Mouse (Mus musculus): ENCODE results near the gene Lpp. TPM values are rescaled to one million over a fixed set of nuclear protein-coding genes. Genes with fewer than 3 reads are reported as not detected.
A peak's percentile ranks its signal among the peaks of the same experiment; 100 is the strongest.

Gene Lpp
- polyA plus RNA-seq, 1 experiment, result 8.1 TPM

- Histone ChIP-seq H3K4me3 (replicated peaks; ENCODE audit: insufficient read depth, low read depth, low read length) (no peak overlapping the region), H3K27ac (ENCODE audit: insufficient read depth, low read length) (no peak overlapping the region), H3K27me3 (ENCODE audit: control insufficient read depth, insufficient read depth, low read length) (no peaks in the 10 kb centered on the region), H3K4me1 (ENCODE audit: control insufficient read depth, insufficient read depth, low read length) (peaks cover 7% of the 10 kb centered on the region)
- no peak for DNase-seq
- no peak for TF ChIP-seq POLR2A (IDR thresholded peaks at IDR 0.05; ENCODE audit: borderline replicate concordance, insufficient read depth, low read length)
- WGBS, result 39% methylated on average over 8 of the region's 8 CpGs
These were observed 487.4 kb downstream of the Lpp start for GRCm38 (mm10) chr16:24880698-24881097.

- Histone ChIP-seq H3K4me1 (ENCODE audit: control insufficient read depth, insufficient read depth, low read length) (peaks cover 7% of the 10 kb centered on the region), H3K27ac (ENCODE audit: insufficient read depth, low read length) (no peak overlapping the region), H3K4me3 (replicated peaks; ENCODE audit: insufficient read depth, low read depth, low read length) (no peak overlapping the region), H3K27me3 (ENCODE audit: control insufficient read depth, insufficient read depth, low read length) (no peaks in the 10 kb centered on the region)
- WGBS, result 93% methylated on average over 3 of the region's 3 CpGs
- no peak for DNase-seq
- no peak for TF ChIP-seq CTCF (IDR thresholded peaks at IDR 0.05; ENCODE audit: borderline replicate concordance, insufficient read depth, low read depth, low read length)
- no peak for TF ChIP-seq POLR2A (IDR thresholded peaks at IDR 0.05; ENCODE audit: borderline replicate concordance, insufficient read depth, low read length)
These were observed 488.9 kb downstream of the Lpp start for GRCm38 (mm10) chr16:24881981-24882775.

DNA sequence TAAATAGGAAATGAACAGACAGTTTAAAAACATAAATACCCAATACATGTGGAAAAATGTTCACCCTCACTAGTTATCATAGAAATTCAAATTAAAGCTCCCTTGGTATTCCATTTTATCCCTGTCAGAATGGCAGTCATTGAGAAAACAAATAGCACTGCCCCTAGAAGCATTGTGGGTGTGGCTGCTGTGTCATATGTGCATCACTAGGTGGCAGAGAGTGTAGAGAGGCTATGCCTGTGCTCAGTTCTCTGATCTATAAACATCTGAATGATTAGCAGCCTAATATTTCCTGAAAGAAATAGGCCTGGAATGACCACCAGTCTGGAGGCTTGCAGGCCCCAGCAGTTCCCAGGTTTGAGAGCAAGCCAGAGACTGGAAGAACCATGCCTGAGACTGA is 490.7 kb downstream of the Lpp start:
- H3K27ac ChIP-seq (ENCODE audit: insufficient read depth, low read length), result no peak overlapping the region
- no peak overlapping the region for H3K4me3 ChIP-seq (replicated peaks; ENCODE audit: insufficient read depth, low read depth, low read length)
- H3K4me1 ChIP-seq (ENCODE audit: control insufficient read depth, insufficient read depth, low read length), result peaks cover 2% of the 10 kb centered on the region; the same call in 1 of the 2 replicates
- no peaks in the 10 kb centered on the region for H3K27me3 ChIP-seq (ENCODE audit: control insufficient read depth, insufficient read depth, low read length)
- TF ChIP-seq CTCF (IDR thresholded peaks at IDR 0.05; ENCODE audit: borderline replicate concordance, insufficient read depth, low read depth, low read length) (no peak), POLR2A (IDR thresholded peaks at IDR 0.05; ENCODE audit: borderline replicate concordance, insufficient read depth, low read length) (no peak)
- DNase-seq, result no peak

DNA sequence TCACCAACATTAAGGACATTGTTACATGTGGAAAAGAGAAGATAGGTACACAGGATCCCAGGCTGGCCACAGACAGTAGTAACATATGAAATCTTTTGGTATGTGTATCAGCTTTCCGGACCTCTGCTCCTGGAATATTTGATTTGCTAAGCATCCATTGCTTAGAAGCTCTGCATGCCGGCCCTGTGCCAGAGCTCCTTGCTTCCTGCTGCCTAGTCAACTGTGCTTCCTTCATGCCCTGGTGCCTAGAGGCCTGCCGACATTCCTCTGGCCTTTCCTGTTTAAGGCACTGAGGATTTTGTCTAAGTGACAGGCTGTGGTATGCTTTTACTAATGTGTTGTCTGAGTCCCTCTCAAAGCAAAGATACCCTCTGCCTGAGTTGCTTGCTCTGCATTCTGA is 493.0 kb downstream of the Lpp start:
- no peak overlapping the region for H3K4me3 ChIP-seq (replicated peaks; ENCODE audit: insufficient read depth, low read depth, low read length)
- H3K27me3 ChIP-seq (ENCODE audit: control insufficient read depth, insufficient read depth, low read length), result no peaks in the 10 kb centered on the region
- TF ChIP-seq CTCF (IDR thresholded peaks at IDR 0.05; ENCODE audit: borderline replicate concordance, insufficient read depth, low read depth, low read length) (no peak), POLR2A (IDR thresholded peaks at IDR 0.05; ENCODE audit: borderline replicate concordance, insufficient read depth, low read length) (no peak)
- 34% methylated on average over 3 of the region's 3 CpGs for WGBS
- DNase-seq, result peak; percentile 55 to 70
- H3K4me1 ChIP-seq (ENCODE audit: control insufficient read depth, insufficient read depth, low read length), result no peaks in the 10 kb centered on the region
- H3K27ac ChIP-seq (ENCODE audit: insufficient read depth, low read length), result no peak overlapping the region

DNA sequence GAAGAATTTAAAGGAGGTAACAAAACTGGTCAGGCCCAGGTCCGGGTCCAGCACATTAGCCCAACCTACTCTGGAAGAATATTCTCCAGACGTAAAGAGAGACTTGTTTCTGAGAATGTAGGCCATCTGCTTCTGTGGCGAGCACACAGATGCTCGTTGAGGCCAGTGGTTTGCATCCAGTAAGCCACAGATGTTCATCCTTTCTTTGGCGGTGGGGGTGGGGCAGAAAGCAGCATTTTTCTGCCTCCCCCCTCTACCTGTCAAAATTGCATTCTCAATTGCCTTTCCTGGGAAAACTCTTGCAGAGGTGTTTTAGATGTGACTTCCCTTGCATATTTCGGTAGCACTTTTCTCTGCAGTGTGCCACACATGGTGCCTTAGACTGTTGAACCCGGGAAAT is 493.6 kb downstream of the Lpp start:
- no peak overlapping the region for H3K27ac ChIP-seq (ENCODE audit: insufficient read depth, low read length)
- no peak overlapping the region for H3K4me3 ChIP-seq (replicated peaks; ENCODE audit: insufficient read depth, low read depth, low read length)
- H3K27me3 ChIP-seq (ENCODE audit: control insufficient read depth, insufficient read depth, low read length), result no peaks in the 10 kb centered on the region
- DNase-seq, result no peak
- 77% methylated on average over 7 of the region's 7 CpGs for WGBS
- TF ChIP-seq CTCF (IDR thresholded peaks at IDR 0.05; ENCODE audit: borderline replicate concordance, insufficient read depth, low read depth, low read length), result no peak
- TF ChIP-seq POLR2A (IDR thresholded peaks at IDR 0.05; ENCODE audit: borderline replicate concordance, insufficient read depth, low read length), result no peak
- no peaks in the 10 kb centered on the region for H3K4me1 ChIP-seq (ENCODE audit: control insufficient read depth, insufficient read depth, low read length)

GRCm38 (mm10) chr16:24891453-24891852 is 498.1 kb downstream of the Lpp start:
- H3K27ac ChIP-seq (ENCODE audit: insufficient read depth, low read length), result no peak overlapping the region
- H3K27me3 ChIP-seq (ENCODE audit: control insufficient read depth, insufficient read depth, low read length), result no peaks in the 10 kb centered on the region
- TF ChIP-seq POLR2A (IDR thresholded peaks at IDR 0.05; ENCODE audit: borderline replicate concordance, insufficient read depth, low read length) (no peak), CTCF (IDR thresholded peaks at IDR 0.05; ENCODE audit: borderline replicate concordance, insufficient read depth, low read depth, low read length) (no peak)
- 46% methylated on average over 6 of the region's 6 CpGs for WGBS
- no peak overlapping the region for H3K4me3 ChIP-seq (replicated peaks; ENCODE audit: insufficient read depth, low read depth, low read length)
- no peaks in the 10 kb centered on the region for H3K4me1 ChIP-seq (ENCODE audit: control insufficient read depth, insufficient read depth, low read length)
- no peak for DNase-seq

GRCm38 (mm10) chr16:24895160-24895559 is 501.9 kb downstream of the Lpp start:
- DNase-seq, result no peak
- WGBS, result 86% methylated on average over 5 of the region's 5 CpGs
- no peak for TF ChIP-seq CTCF (IDR thresholded peaks at IDR 0.05; ENCODE audit: borderline replicate concordance, insufficient read depth, low read depth, low read length)
- no peak for TF ChIP-seq POLR2A (IDR thresholded peaks at IDR 0.05; ENCODE audit: borderline replicate concordance, insufficient read depth, low read length)
- no peak overlapping the region for H3K27ac ChIP-seq (ENCODE audit: insufficient read depth, low read length)
- no peaks in the 10 kb centered on the region for H3K4me1 ChIP-seq (ENCODE audit: control insufficient read depth, insufficient read depth, low read length)
- H3K4me3 ChIP-seq (replicated peaks; ENCODE audit: insufficient read depth, low read depth, low read length), result no peak overlapping the region
- no peaks in the 10 kb centered on the region for H3K27me3 ChIP-seq (ENCODE audit: control insufficient read depth, insufficient read depth, low read length)

GRCm38 (mm10) chr16:24897641-24898040 is 504.3 kb downstream of the Lpp start:
- WGBS, result 88% methylated on average over 3 of the region's 3 CpGs
- no peak for TF ChIP-seq CTCF (IDR thresholded peaks at IDR 0.05; ENCODE audit: borderline replicate concordance, insufficient read depth, low read depth, low read length)
- TF ChIP-seq POLR2A (IDR thresholded peaks at IDR 0.05; ENCODE audit: borderline replicate concordance, insufficient read depth, low read length), result no peak
- no peak for DNase-seq
- Histone ChIP-seq H3K27ac (ENCODE audit: insufficient read depth, low read length) (no peak overlapping the region), H3K4me1 (ENCODE audit: control insufficient read depth, insufficient read depth, low read length) (no peaks in the 10 kb centered on the region), H3K4me3 (replicated peaks; ENCODE audit: insufficient read depth, low read depth, low read length) (no peak overlapping the region), H3K27me3 (ENCODE audit: control insufficient read depth, insufficient read depth, low read length) (no peaks in the 10 kb centered on the region)

Data from cerebellum, adult 2 months (tissue).